Mouse (Mus musculus) urinary bladder, postnatal 14 days (tissue): ENCODE measurements around the gene Dclre1a.
"Not testable (repeated sequence)": the region's sequence is repeated elsewhere in the genome, so short reads cannot be mapped to it uniquely, and the experiment has no call there.

Experiments
- DNase-seq: peaks from one replicate; pipeline ENCODE4 v3.0.0; 2021; ENCODE audit warnings: low spot score

Gene Dclre1a

DNA sequence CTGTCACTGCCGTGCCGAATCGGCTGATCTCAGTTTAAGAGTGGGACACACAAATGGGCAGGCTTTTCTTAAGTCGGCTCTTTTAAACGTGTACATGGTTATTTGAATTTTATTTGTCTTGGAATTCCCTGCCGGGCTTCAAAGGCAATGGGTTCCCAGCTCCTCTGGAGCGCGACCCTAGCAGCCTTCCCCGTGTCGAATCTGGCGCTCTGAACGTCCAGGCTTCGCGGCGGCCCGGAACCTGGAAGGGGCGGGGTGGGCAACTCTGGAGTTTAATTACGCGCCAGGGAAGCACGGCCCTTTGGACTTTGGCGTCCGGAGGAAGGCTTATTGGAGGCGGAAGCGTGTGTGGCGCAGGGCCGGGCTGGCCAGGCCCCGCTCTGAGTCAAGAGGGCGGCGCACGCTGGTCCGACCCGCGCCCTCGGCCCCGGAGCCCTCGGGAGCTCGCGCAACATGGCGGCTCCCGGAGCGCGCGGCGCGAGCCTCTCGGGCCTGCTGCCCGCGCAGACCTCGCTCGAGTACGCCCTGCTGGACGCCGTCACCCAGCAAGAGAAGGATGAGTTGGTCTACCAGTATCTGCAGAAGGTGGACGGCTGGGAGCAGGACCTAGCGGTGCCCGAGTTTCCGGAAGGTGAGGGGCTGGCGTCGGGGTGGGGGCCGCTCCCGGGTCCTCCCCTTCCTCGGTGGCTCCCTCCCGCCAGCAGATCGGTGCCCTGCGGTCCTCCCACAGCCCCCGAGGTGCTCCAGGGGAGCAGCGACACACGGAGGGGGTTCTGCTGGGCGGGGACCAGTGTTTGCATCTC is 409 bp upstream of the Dclre1a start, which contains the start of gene Nhlrc2:
Gene Nhlrc2, plus strand, starts transcription at position 32 of the 803 bp plus-strand sequence.
- DNase-seq: peak; percentile 88

DNA sequence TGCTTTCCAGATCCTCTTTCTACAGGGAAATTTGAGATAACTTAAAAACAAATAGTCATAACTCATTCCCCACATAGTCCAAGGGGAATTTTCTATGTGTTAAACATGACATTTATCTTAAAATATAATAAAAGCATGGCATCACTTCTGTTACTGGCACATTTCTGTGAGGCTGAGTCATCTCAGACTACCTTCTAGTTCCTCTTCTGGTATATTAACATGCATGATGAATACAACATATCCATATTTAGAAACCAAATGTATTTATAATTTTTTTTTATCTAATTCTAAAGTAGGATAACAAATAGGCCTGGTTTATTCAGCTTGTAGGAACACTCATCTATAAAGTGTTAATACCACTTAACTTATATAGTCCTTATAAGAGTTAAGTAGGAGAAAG is 2.0 kb downstream of the Dclre1a start:
- no peak for DNase-seq

- no peak for DNase-seq
Observed at GRCm38 (mm10) chr19:56544681-56545388, 3.2 kb downstream of the Dclre1a start.

DNA sequence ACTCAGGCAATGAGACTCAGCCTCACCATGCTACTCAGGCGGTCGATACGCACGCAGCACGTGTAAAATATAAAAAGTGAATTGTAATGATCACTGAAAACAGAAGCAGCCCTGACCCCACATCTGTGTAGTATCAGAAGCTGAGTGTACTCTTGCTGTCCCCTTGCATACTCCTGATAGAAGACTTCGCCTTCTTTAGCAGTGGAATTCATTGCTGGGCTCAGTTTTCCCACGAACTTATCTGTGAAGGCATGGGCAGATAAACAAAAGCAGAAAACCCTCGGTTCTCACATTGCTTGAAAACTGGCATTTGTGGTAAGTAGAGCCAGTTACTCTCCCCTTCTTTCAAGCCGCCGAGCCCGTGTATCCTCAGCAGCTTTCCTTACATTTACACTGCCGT is 4.7 kb downstream of the Dclre1a start:
- no peak for DNase-seq

GRCm38 (mm10) chr19:56535765-56536164 is 12.3 kb downstream of the Dclre1a start:
- no peak for DNase-seq

- no peak for DNase-seq
Observed at GRCm38 (mm10) chr19:56535064-56535463, 13.0 kb downstream of the Dclre1a start.

GRCm38 (mm10) chr19:56534337-56534736 is 13.7 kb downstream of the Dclre1a start:
- DNase-seq: no peak

GRCm38 (mm10) chr19:56533291-56534071 is 14.5 kb downstream of the Dclre1a start:
- no peak for DNase-seq

DNA sequence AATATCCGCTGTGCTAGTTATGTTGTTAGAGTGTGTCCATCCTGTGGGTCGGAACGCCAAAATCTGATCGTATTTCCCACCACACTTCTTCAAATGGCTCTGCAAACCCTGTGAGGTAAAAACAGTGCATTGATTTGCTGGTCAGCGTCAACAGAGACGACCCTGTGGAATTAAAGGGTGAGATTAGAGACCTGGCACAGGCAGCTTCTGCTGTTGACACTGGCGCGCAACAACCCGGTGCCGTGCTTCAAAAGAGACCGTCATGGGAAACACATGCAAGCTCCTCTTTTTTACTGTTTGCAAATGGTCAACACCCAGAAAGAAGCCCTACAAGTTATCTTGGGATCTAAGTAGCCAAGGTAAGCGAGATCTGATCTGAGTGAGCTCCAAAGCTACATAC is 16.8 kb downstream of the Dclre1a start:
- no peak for DNase-seq

DNA sequence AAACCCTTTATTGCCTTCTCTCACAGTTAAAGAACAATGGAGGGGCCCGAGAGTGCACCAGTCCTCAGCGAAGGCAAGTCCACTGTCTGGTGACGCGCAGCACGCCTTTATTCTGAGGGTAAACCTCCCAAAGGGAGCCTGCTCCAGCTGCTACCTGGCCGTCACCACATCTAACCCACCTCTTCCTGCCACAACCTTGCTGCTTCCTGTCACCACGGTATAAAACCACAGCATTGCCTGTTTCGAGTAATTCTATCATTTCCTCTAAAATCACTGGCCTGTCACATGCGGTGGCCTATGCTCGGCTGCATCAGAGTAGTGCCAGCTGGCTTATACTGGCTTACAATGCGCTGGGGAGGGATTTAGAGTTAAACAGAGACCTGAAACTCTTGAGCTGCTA is 17.5 kb downstream of the Dclre1a start:
- DNase-seq: not testable (repeated sequence)

DNA sequence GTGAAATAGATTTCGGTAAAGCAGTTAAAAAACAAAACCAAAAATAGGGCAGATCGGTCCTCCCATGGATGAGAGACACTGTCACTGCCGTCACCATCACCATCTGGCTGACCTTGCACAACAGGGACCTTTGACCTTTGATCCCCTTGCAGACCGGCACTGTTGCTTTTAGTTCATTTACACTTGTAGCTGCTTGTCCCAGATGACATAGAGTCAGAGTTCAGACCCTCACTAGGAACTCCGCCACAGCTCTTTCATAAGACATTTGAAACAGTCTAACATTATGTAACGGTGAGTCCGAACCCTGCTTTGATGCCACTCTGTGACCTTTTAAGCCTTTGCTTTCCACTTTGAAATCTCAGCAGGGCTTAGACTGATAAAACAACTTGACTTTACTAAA is 28.6 kb downstream of the Dclre1a start:
- not testable (repeated sequence) for DNase-seq

GRCm38 (mm10) chr19:56513527-56513926 is 34.5 kb downstream of the Dclre1a start:
- not testable (repeated sequence) for DNase-seq

DNA sequence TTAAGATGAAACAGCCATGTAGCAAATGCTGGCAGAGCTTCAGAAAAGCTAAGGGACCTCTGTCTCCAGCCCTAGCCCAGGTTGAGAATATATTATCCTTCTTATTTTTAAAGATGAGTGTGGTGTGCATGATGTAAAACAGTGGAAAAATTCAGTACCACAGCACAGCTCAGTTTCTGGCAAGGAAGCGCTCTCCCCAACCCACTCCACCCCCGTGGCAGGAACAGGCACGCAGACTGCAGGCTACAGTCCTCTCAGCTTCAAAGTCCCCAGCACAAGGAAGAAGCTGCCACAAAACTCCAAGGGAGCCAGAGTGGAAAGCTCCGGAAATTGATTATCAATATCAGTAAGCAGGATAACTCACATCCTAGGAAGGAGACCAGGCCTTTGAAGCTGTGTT is 36.8 kb downstream of the Dclre1a start:
- DNase-seq: not testable (repeated sequence)

- DNase-seq: not testable (repeated sequence)
Observed at GRCm38 (mm10) chr19:56503525-56503924, 44.5 kb downstream of the Dclre1a start.

DNA sequence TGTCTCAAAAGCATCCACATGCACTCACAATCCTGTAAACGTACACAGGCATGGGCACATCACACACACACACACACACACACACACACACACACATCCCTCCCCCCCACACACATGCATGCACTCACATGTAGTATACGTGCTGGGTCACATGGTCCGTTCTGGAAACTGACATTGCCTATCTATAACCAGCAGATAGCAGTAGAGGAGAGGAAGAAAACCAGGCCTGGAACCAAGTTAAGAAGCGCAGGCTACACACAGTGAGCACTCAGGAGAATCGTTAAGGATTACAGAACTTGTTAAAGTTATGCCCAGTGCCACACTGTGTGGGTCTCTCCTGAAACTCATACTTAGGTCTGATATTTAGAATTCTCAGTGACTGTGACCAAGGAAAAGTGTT is 45.0 kb downstream of the Dclre1a start:
- not testable (repeated sequence) for DNase-seq

DNA sequence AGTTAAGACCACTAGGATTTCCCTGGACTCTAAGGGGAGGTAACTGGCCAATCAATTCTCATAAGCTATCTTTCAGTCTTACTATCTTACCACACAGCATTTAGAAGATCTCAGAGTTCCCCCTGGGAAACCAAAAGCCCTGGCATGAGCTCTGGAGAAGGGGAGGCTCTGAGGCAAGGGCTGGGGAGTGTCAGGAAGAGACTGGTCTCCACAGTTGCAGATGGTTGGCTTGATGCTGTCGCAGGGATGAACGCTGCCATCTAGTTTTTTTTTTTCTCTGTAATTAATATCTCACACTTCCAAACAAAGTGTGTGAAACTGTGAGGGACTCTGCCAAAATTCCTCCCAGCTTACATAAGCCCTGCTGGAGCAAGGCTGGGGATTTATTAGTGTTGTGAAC is 53.9 kb downstream of the Dclre1a start:
- not testable (repeated sequence) for DNase-seq

GRCm38 (mm10) chr19:56489601-56490000 is 58.4 kb downstream of the Dclre1a start:
- no peak for DNase-seq

- no peak for DNase-seq
Observed at GRCm38 (mm10) chr19:56487339-56487738, 60.7 kb downstream of the Dclre1a start.

- DNase-seq: no peak
Observed at GRCm38 (mm10) chr19:56486926-56487325, 61.1 kb downstream of the Dclre1a start.

DNA sequence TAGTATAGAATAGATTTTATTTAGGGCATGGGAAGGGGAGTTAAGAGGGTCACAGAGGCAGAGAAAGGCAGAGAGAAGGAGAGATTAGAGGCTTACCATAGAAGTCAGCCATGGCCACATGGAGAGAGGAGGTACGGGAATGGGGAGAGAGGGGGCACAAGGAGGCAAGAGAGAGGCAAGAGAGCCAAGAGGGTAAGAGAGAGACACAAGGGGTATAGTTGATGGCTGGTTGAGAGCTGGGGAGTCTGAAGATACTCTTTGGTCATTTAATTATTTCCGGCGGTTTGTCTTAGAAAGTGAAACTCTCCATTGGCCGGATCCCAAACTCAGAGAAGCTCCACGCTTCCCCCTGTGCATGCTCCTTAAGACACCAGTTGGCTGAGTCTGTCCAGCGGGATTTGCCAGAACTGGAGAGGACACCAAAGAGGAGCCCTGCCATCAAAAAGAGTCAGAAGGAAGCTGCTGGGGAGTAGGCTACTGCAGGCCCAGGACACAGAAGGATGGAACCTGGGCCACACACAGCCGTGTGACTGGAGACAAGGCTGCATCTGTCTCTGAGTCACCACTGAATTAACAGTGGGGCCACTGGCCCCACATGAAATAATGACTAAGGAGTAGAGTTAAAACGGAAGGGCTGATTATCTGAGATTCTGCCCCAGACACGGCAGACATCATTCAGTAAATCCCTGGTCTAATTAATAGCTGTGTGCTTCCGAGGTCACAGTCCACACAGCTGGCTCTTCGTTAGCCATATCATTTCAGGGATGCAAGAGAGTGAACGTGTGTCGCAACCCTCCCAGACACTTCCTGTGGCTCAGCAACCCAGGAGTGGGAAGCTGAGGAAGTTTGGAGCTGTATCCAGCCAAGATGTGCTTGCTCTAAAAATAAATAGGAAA is 62.4 kb downstream of the Dclre1a start:
- DNase-seq: peak; percentile 24

DNA sequence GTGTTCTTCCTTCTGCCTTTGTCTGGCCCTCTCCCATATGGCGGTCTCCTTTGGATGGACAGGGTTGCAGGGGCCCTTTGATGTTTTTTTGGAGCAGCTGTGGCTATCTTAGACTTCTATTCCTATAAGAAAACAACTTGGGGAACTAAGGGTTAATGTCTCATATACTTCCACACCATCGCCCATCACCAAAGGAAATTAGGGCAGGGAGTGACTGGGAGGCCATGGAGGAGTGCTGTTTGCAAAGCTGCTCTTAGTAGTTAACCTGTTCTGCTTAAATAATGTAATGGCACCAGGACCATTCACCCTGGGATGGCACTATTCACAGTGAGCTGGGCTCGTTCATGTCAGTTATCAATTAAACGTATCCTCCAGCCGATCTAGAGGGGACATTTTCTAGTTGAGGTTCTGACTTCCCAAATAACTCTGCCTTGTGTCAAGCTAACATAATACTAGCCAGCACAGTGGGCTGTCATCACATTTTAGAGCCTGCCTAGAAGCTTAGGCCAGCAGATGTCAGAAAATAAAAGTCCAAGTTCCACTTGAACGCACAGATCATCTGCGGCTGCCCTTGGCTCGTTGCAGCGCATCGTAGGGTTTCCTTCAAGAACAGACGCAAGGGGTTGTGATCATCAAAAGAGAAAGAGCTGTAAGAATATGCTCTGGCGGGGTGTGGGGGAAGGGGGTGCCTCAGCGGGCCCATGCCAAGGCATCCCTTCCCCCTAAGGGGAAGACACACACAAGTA is 63.2 kb downstream of the Dclre1a start:
- no peak for DNase-seq
